Mouse (Mus musculus): ENCODE results near the gene D630003M21Rik.

GRCm38 (mm10) chr2:158144750-158145527 is 84.1 kb downstream of the D630003M21Rik start:
- TF ChIP-seq POLR2A (IDR thresholded peaks at IDR 0.05; ENCODE audit: low read depth, low read length): no peak
- no peak for TF ChIP-seq CTCF (IDR thresholded peaks at IDR 0.05; ENCODE audit: extremely low read depth, insufficient read length, insufficient replicate concordance, low read depth, low read length)

Data from small intestine, adult 2 months (tissue).